In the genomic region with DNA sequence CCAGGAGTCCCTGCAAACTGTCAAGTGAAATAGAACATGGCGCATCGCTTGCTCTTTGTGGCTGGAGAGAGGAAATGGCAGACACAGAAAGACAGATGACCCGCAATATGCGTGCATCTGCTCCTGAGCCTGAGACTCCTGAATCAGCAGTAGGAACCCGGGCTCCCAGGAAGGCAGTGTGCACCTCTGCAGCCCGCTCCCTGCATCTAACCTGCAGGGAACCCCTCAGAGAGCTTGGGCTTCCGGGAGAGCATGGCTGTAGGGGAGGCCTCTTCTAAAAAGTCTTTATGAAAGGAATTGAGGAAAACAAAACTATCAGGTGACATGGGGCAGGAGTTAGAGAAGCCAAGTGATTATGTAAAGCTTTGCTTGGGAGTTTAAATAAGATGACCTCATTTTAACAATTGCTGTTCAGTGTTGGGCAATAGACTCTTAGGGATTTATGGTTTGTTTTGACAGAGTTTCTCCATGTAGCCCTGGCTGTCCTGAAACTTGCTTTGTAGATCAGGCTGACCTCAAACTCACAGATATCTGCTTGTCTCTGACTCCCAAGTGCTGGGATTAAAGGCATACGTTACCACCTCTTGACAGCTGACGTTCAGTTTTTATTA, we compare ENCODE assay signal across 15 mouse cellular contexts. TPM values are rescaled to one million over a fixed set of nuclear protein-coding genes. Genes with fewer than 3 reads are reported as not detected.
DNase-seq lines count a peak whose midpoint lies in the region; ATAC-seq and TF ChIP-seq lines count a peak whose summit lies in the region.
"Had no signal": no experiment of that assay in that cellular context is flagged by ENCODE, and none has a peak within 500 bp of the region (broad histone marks: within the 10 kb centered on the region; RNA-seq: fewer than 3 reads in every experiment).

No protein-coding gene starts in this region.

- TF ChIP-seq POLR2A in cerebellum, adult 2 months (IDR thresholded peaks at IDR 0.05; ENCODE audit: borderline replicate concordance, insufficient read depth, low read length): no peak

- no peak overlapping the region for H3K4me3 ChIP-seq in cerebellum, adult 2 months (replicated peaks; ENCODE audit: insufficient read depth, low read depth, low read length)
- no peak overlapping the region for H3K4me3 ChIP-seq in liver, postnatal 0 days (ENCODE audit: low read depth, low read length)
- H3K4me3 ChIP-seq in limb, embryonic 10.5 days: no peak overlapping the region
- no peak overlapping the region for H3K4me3 ChIP-seq in midbrain, embryonic 13.5 days (replicated peaks)
- H3K4me3 ChIP-seq: heart, embryonic 10.5 days; hindbrain, embryonic 13.5 days; layer of hippocampus, adult 2 months; midbrain, embryonic 12.5 days had no signal

- H3K9ac ChIP-seq in liver, postnatal 0 days (replicated peaks): no peak overlapping the region
- no peak overlapping the region for H3K9ac ChIP-seq in midbrain, embryonic 13.5 days (replicated peaks)
- H3K9ac ChIP-seq: hindbrain, embryonic 13.5 days; midbrain, embryonic 12.5 days had no signal

- no peak; the same call in 1 of the 2 replicates for TF ChIP-seq EP300 in liver, postnatal 0 days (IDR thresholded peaks at IDR 0.05; ENCODE audit: low read depth)

- peak; percentile 63 for ATAC-seq in liver, postnatal 0 days
- no peak for ATAC-seq in midbrain, embryonic 13.5 days
- ATAC-seq: forebrain, embryonic 14.5 days had no signal

- H3K4me1 ChIP-seq in cerebellum, adult 2 months (ENCODE audit: control insufficient read depth, insufficient read depth, low read length): peaks cover 10% of the 10 kb centered on the region
- H3K4me1 ChIP-seq in liver, postnatal 0 days (ENCODE audit: insufficient read depth): 0 out of 2 replicates have a peak, but pooled peaks cover 10% of the 10 kb centered on the region
- no peaks in the 10 kb centered on the region for H3K4me1 ChIP-seq in limb, embryonic 10.5 days
- H3K4me1 ChIP-seq in midbrain, embryonic 13.5 days (replicated peaks): no peaks in the 10 kb centered on the region
- H3K4me1 ChIP-seq: hindbrain, embryonic 13.5 days; midbrain, embryonic 12.5 days had no signal

- no peak for TF ChIP-seq CTCF in cerebellum, adult 2 months (IDR thresholded peaks at IDR 0.05; ENCODE audit: borderline replicate concordance, insufficient read depth, low read depth, low read length)
- TF ChIP-seq CTCF in liver, postnatal 0 days (IDR thresholded peaks at IDR 0.05; ENCODE audit: low read depth): no peak

- H3K36me3 ChIP-seq in liver, postnatal 0 days (replicated peaks; ENCODE audit: insufficient read depth, low read length): no peaks in the 10 kb centered on the region
- no peaks in the 10 kb centered on the region for H3K36me3 ChIP-seq in limb, embryonic 10.5 days
- H3K36me3 ChIP-seq in midbrain, embryonic 13.5 days: no peaks in the 10 kb centered on the region
- H3K36me3 ChIP-seq: heart, embryonic 10.5 days; hindbrain, embryonic 13.5 days; midbrain, embryonic 12.5 days had no signal

- no peak for DNase-seq in cerebellum, adult 2 months
- no peak for DNase-seq in cerebellum, adult 8-10 months
- DNase-seq in ovary, adult 18-20 months (ENCODE audit: low spot score): peak; percentile 14
- DNase-seq in ovary, postnatal 36 days (ENCODE audit: low spot score): no peak
- no peak for DNase-seq in liver, postnatal 0 days
- no peak for DNase-seq in limb, embryonic 10.5 days (ENCODE audit: low spot score)
- DNase-seq in thymus, adult 18-20 months: no peak
- DNase-seq: thymus, postnatal 25 days had no signal

- 0 out of 2 replicates have a peak overlapping the region, but pooled peaks have one; percentile 19 for H3K27ac ChIP-seq in cerebellum, adult 2 months (ENCODE audit: insufficient read depth, low read length)
- peak overlapping the region; percentile 58 for H3K27ac ChIP-seq in liver, postnatal 0 days (ENCODE audit: low read depth)
- H3K27ac ChIP-seq in limb, embryonic 10.5 days: no peak overlapping the region
- no peak overlapping the region for H3K27ac ChIP-seq in midbrain, embryonic 13.5 days
- H3K27ac ChIP-seq: heart, embryonic 10.5 days; hindbrain, embryonic 13.5 days; layer of hippocampus, adult 2 months; midbrain, embryonic 12.5 days had no signal

- WGBS in cerebellum, adult 2 months: 70% methylated on average over 9 of the region's 9 CpGs
- 61% methylated on average over 9 of the region's 9 CpGs for WGBS in liver, postnatal 0 days (ENCODE audit: insufficient replicate concordance)
- 66% methylated on average over 9 of the region's 9 CpGs for WGBS in limb, embryonic 10.5 days
- WGBS in midbrain, embryonic 13.5 days: 85% methylated on average over 9 of the region's 9 CpGs

- H3K4me2 ChIP-seq in liver, postnatal 0 days (ENCODE audit: low read depth, low read length): no peak overlapping the region
- H3K4me2 ChIP-seq in midbrain, embryonic 13.5 days (replicated peaks): no peak overlapping the region
- H3K4me2 ChIP-seq: hindbrain, embryonic 13.5 days; midbrain, embryonic 12.5 days had no signal

- no peaks in the 10 kb centered on the region for H3K27me3 ChIP-seq in cerebellum, adult 2 months (ENCODE audit: control insufficient read depth, insufficient read depth, low read length)
- H3K27me3 ChIP-seq in liver, postnatal 0 days (ENCODE audit: insufficient read depth, low read length): no peaks in the 10 kb centered on the region
- H3K27me3 ChIP-seq in limb, embryonic 10.5 days (ENCODE audit: low read depth, poor library complexity, severe bottlenecking): no peaks in the 10 kb centered on the region
- no peaks in the 10 kb centered on the region for H3K27me3 ChIP-seq in midbrain, embryonic 13.5 days
- H3K27me3 ChIP-seq: hindbrain, embryonic 13.5 days; midbrain, embryonic 12.5 days had no signal

- no peaks in the 10 kb centered on the region for H3K9me3 ChIP-seq in liver, postnatal 0 days (ENCODE audit: low read length)
- H3K9me3 ChIP-seq in limb, embryonic 10.5 days (replicated peaks): no peaks in the 10 kb centered on the region
- no peaks in the 10 kb centered on the region for H3K9me3 ChIP-seq in midbrain, embryonic 13.5 days
- H3K9me3 ChIP-seq: heart, embryonic 10.5 days; hindbrain, embryonic 13.5 days; midbrain, embryonic 12.5 days had no signal

RNA-seq across cellular contexts. Expression of a gene that starts 14.3 kb away (rescaled TPM):
- 0.13 and 0.15 TPM in 2 replicates for polyA plus RNA-seq in cerebellum, adult 2 months (2012; rRNA removed)
- not detected in 2 replicates for polyA plus RNA-seq in liver, postnatal 0 days (2015; fragmentation: Nextera tagmentation; extraction: Ambion mirVana)
- not detected in 2 replicates for polyA plus RNA-seq in limb, embryonic 10.5 days (2016; fragmentation: Nextera tagmentation; extraction: Ambion mirVana)
- polyA plus RNA-seq in midbrain, embryonic 13.5 days (2015; fragmentation: Nextera tagmentation; extraction: Ambion mirVana): not detected in 2 replicates
- polyA plus RNA-seq: forebrain, embryonic 14.5 days; heart, embryonic 10.5 days; limb, embryonic 11.5 days; midbrain, embryonic 12.5 days had no signal

RNA-seq across cellular contexts. Expression of a gene that starts 16.5 kb away (rescaled TPM):
- polyA plus RNA-seq in cerebellum, adult 2 months (2012; rRNA removed): 50.3 and 50.5 TPM in 2 replicates
- 9.7 and 12.4 TPM in 2 replicates for polyA plus RNA-seq in liver, postnatal 0 days (2015; fragmentation: Nextera tagmentation; extraction: Ambion mirVana)
- polyA plus RNA-seq in limb, embryonic 10.5 days (2016; fragmentation: Nextera tagmentation; extraction: Ambion mirVana): 2.2 and 2.7 TPM in 2 replicates
- 4.5 and 4.6 TPM in 2 replicates for polyA plus RNA-seq in midbrain, embryonic 13.5 days (2015; fragmentation: Nextera tagmentation; extraction: Ambion mirVana)

RNA-seq across cellular contexts. Expression of a gene that starts 32.5 kb away (rescaled TPM):
- polyA plus RNA-seq in cerebellum, adult 2 months (2012; rRNA removed): not detected in 2 replicates
- polyA plus RNA-seq in liver, postnatal 0 days (2015; fragmentation: Nextera tagmentation; extraction: Ambion mirVana): 0.12 and 0.15 TPM in 2 replicates
- 0.15 and 0.29 TPM in 2 replicates for polyA plus RNA-seq in limb, embryonic 10.5 days (2016; fragmentation: Nextera tagmentation; extraction: Ambion mirVana)
- not detected in 2 replicates for polyA plus RNA-seq in midbrain, embryonic 13.5 days (2015; fragmentation: Nextera tagmentation; extraction: Ambion mirVana)
- polyA plus RNA-seq: forebrain, embryonic 14.5 days; limb, embryonic 11.5 days; midbrain, embryonic 12.5 days had no signal

RNA-seq across cellular contexts. Expression of a gene that starts 32.6 kb away (rescaled TPM):
- not detected in 2 replicates for polyA plus RNA-seq in cerebellum, adult 2 months (2012; rRNA removed)
- not detected in 2 replicates for polyA plus RNA-seq in liver, postnatal 0 days (2015; fragmentation: Nextera tagmentation; extraction: Ambion mirVana)
- polyA plus RNA-seq in limb, embryonic 10.5 days (2016; fragmentation: Nextera tagmentation; extraction: Ambion mirVana): not detected in 2 replicates
- polyA plus RNA-seq in midbrain, embryonic 13.5 days (2015; fragmentation: Nextera tagmentation; extraction: Ambion mirVana): not detected in 2 replicates
- polyA plus RNA-seq: forebrain, embryonic 14.5 days; heart, embryonic 10.5 days; hindbrain, embryonic 13.5 days; limb, embryonic 11.5 days; midbrain, embryonic 12.5 days had no signal

RNA-seq across cellular contexts. Expression of a gene that starts 39.8 kb away (rescaled TPM):
- polyA plus RNA-seq in cerebellum, adult 2 months (2012; rRNA removed): not detected in 2 replicates
- polyA plus RNA-seq in liver, postnatal 0 days (2015; fragmentation: Nextera tagmentation; extraction: Ambion mirVana): not detected in 2 replicates
- polyA plus RNA-seq in limb, embryonic 10.5 days (2016; fragmentation: Nextera tagmentation; extraction: Ambion mirVana): not detected in 2 replicates
- polyA plus RNA-seq in midbrain, embryonic 13.5 days (2015; fragmentation: Nextera tagmentation; extraction: Ambion mirVana): not detected in 2 replicates
- polyA plus RNA-seq: forebrain, embryonic 14.5 days; heart, embryonic 10.5 days; hindbrain, embryonic 13.5 days; limb, embryonic 11.5 days; midbrain, embryonic 12.5 days had no signal

Comparison
In these comparisons a context has a peak if more than half of its experiments do, and no peak if none do; other contexts are left out.
1. H3K27ac ChIP-seq: peak in cerebellum, adult 2 months (single experiment) and liver, postnatal 0 days (single experiment); none in limb, embryonic 10.5 days (single experiment) and midbrain, embryonic 13.5 days (single experiment).